Mouse (Mus musculus) hindbrain, embryonic 14.5 days (tissue): ENCODE measurements around the gene Ptprs. TPM values are rescaled to one million over a fixed set of nuclear protein-coding genes. Genes with fewer than 3 reads are reported as not detected.

Source experiments
- ATAC-seq: fragments of 200-750 bp; cut with Nextera tagmentation; 2 replicates; pipeline ENCODE4 v1.8.0; 2017; ENCODE audit warnings: moderate number of reproducible peaks, mild to moderate bottlenecking, moderate TSS enrichment, moderate library complexity; ENCODE audit not compliant: low FRiP score
- DNase-seq: peaks from one replicate; pipeline ENCODE4 v3.0.0-alpha.2; 2015; ENCODE audit warnings: low spot score
- H3K27ac ChIP-seq: fragments of 300-500 bp; sonication (generic); 2 replicates; pipeline ENCODE4 v1.5.1; 2014; ENCODE audit warnings: mild to moderate bottlenecking, moderate library complexity
- H3K27me3 ChIP-seq: fragments of 300-500 bp; sonication (generic); 2 replicates; pipeline ENCODE4 v1.6.1; 2014; ENCODE audit warnings: mild to moderate bottlenecking, low read length, mixed read lengths; ENCODE audit not compliant: control insufficient read depth, insufficient read depth
- H3K36me3 ChIP-seq: fragments of 300-500 bp; sonication (generic); replicated peaks from 2 replicates; pipeline ENCODE4 v1.6.1; 2014; ENCODE audit not compliant: control insufficient read depth, insufficient read depth
- H3K4me1 ChIP-seq: fragments of 300-500 bp; sonication (generic); replicated peaks from 2 replicates; pipeline ENCODE4 v1.6.1; 2014; ENCODE audit warnings: antibody characterized with exemption, low read length, mixed read lengths; ENCODE audit not compliant: control insufficient read depth, insufficient read depth
- H3K4me2 ChIP-seq: fragments of 300-500 bp; sonication (generic); replicated peaks from 2 replicates; pipeline ENCODE4 v1.6.1; 2014; ENCODE audit warnings: mild to moderate bottlenecking, moderate library complexity
- H3K4me3 ChIP-seq: fragments of 300-500 bp; sonication (generic); replicated peaks from 2 replicates; pipeline ENCODE4 v1.5.1; 2014; ENCODE audit warnings: mild to moderate bottlenecking, low read length
- H3K9ac ChIP-seq: fragments of 300-500 bp; sonication (generic); 2 replicates; pipeline ENCODE4 v1.6.1; 2014
- H3K9me3 ChIP-seq: fragments of 300-500 bp; sonication (generic); 2 replicates; pipeline ENCODE4 v1.6.1; 2016; ENCODE audit warnings: low read length; ENCODE audit not compliant: control insufficient read depth
- WGBS: fragments of 180-500 bp; shearing (Covaris S2); extraction: QIAGEN DNeasy Blood & Tissue Kit; methylation state at CpG from one replicate; pipeline ENCODE4 v1.1.7; 2014; 5-methylcytosine and 5-hydroxymethylcytosine counted together
- microRNA-seq: library from miRNA; unstranded; fragments of <30 nt; microRNA quantifications from one replicate; pipeline ENCODE4, GENCODE M21; 2016
- polyA plus RNA-seq: library from polyadenylated mRNA; unstranded; fragments of >200 nt; fragmentation: Nextera tagmentation; extraction: Ambion mirVana; gene quantifications from 2 replicates; pipeline ENCODE4 v1.2.1, GENCODE M21; 2014

The Ptprs gene
- polyA plus RNA-seq, 1 experiment from 2014 or later, result 276 TPM

DNA sequence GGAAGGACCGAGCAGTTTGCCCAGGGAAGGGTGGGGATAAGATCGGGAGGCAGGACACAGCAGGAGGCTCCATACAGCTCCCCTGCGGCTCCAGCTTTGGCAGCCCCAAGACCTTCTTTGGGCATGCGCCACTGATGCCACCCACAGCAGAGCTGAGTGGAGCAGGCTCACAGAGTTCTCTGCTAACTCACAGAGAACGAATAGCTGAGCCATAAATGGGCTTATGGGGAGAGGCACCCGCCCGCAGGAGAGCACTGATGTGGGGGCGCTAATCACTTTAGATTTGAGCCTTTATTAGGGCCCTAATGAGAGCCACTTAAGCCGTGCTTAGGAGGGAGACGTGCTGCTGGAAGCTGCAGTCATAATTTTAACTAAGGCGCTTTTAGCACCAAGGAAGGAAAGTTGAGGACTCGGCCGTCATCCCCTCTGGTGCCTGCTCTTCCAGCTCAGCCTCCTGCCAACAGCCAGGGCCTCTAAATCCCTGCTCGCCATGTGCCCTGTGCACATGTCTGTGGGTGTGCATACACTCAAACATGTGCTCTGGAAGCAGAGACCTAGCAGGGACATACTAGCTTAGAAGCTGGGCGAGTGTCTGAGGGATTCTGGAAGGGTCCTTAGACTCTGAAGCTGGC is 105.1 kb downstream of the Ptprs start:
- no peaks in the 10 kb centered on the region for H3K9me3 ChIP-seq
- H3K4me3 ChIP-seq, result no peak overlapping the region
- H3K27ac ChIP-seq, result 0 out of 2 replicates have a peak overlapping the region, but pooled peaks have one; percentile 29
- ATAC-seq (no peak), DNase-seq (no peak)
- peaks cover 68% of the 10 kb centered on the region for H3K36me3 ChIP-seq
- H3K9ac ChIP-seq, result no peak overlapping the region
- peaks cover 38% of the 10 kb centered on the region for H3K4me1 ChIP-seq
- H3K27me3 ChIP-seq, result no peaks in the 10 kb centered on the region
- H3K4me2 ChIP-seq, result no peak overlapping the region
- 76% methylated on average over 15 of the region's 15 CpGs for WGBS

GRCm38 (mm10) chr17:56370090-56370489 is 106.2 kb downstream of the Ptprs start:
- Histone ChIP-seq H3K9ac (no peak overlapping the region), H3K36me3 (peaks cover 63% of the 10 kb centered on the region), H3K9me3 (no peaks in the 10 kb centered on the region), H3K27ac (no peak overlapping the region), H3K4me3 (no peak overlapping the region), H3K27me3 (no peaks in the 10 kb centered on the region), H3K4me1 (peaks cover 48% of the 10 kb centered on the region), H3K4me2 (no peak overlapping the region)
- ATAC-seq, result no peak
- DNase-seq, result no peak
- WGBS, result 93% methylated on average over 3 of the region's 3 CpGs

GRCm38 (mm10) chr17:56368291-56368790 is 107.9 kb downstream of the Ptprs start:
- 77% methylated on average over 6 of the region's 6 CpGs for WGBS
- no peak for DNase-seq
- peak overlapping the region; percentile 29; the same call in 1 of the 2 replicates for H3K27ac ChIP-seq
- H3K4me3 ChIP-seq, result no peak overlapping the region
- no peak for ATAC-seq
- H3K4me1 ChIP-seq, result peaks cover 40% of the 10 kb centered on the region
- no peaks in the 10 kb centered on the region for H3K9me3 ChIP-seq
- peaks cover 63% of the 10 kb centered on the region for H3K36me3 ChIP-seq
- H3K4me2 ChIP-seq, result no peak overlapping the region
- no peaks in the 10 kb centered on the region for H3K27me3 ChIP-seq
- H3K9ac ChIP-seq, result 0 out of 2 replicates have a peak overlapping the region, but pooled peaks have one; percentile 5

DNA sequence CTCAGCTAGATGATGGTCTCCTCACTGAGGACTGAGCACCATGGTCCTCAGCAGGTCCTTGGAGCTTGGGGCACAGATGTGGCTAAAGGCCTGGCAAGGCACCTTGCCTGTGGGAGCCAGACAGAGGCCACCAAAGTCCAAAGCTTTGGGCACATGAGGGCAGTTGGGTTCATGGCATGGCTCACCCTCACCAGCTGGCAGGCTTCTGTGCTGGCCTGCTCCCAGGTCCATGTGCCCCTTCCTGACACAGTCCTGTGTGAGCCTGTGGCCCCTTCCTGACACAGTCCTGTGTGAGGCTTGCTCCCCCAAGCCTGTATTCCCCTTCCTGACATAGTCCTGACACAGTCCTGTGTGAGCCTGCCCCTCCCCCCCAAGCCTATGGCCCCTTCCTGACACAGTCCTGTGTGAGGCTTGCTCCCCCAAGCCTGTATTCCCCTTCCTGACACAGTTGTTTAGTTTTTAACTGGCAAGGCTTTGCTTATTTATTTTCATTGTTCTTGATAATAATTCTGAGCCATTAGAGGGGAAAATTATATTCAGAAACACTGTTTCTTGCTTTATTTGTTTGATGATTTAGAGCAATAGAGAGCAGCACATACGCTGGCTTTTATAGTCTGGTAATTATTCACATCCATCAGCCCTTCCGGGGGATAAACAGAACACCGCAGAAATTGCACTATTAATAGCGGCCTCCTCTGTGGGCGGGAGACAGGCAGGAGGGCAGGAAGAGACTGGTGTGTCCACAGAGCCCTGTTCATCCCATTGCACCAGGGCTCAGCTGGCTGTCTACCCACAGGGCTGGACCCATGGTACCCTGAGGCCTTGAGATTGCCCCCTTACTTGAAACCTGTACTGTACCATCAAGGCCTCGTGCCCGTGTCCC is 110.3 kb downstream of the Ptprs start:
- Histone ChIP-seq H3K9ac (no peak overlapping the region; the same call in 1 of the 2 replicates), H3K4me1 (peaks cover 32% of the 10 kb centered on the region), H3K9me3 (no peaks in the 10 kb centered on the region), H3K27me3 (no peaks in the 10 kb centered on the region), H3K36me3 (peaks cover 55% of the 10 kb centered on the region), H3K27ac (peak overlapping the region; percentile 71), H3K4me2 (no peak overlapping the region), H3K4me3 (no peak overlapping the region)
- ATAC-seq (peak; percentile 24; the same call in 1 of the 2 replicates), DNase-seq (peak; percentile 50)
- 42% methylated on average over 7 of the region's 7 CpGs for WGBS

Small RNA genes lying within 50 kb of the gene (microRNA-seq; reads per million reads assigned to microRNA genes)
- 4.4 reads per million, percentile 19 among the genes with 10 or more reads in this experiment for gene Mir6977

Other genes with a start within 250 kb of the Ptprs start
- 21.0 and 21.8 TPM in 2 replicates for gene Fem1a, start 219.7 kb downstream of the Ptprs start, polyA plus RNA-seq
- 1.4 and 1.5 TPM in 2 replicates for gene Ticam1, start 199.7 kb downstream of the Ptprs start, polyA plus RNA-seq
- 13.9 and 16.4 TPM in 2 replicates for gene Plin3, start 183.6 kb downstream of the Ptprs start, polyA plus RNA-seq
- not detected in 2 replicates for gene Arrdc5, start 176.2 kb downstream of the Ptprs start, polyA plus RNA-seq
- gene Uhrf1, start 173.2 kb downstream of the Ptprs start, polyA plus RNA-seq, result 14.1 and 15.9 TPM in 2 replicates
- 62.2 and 64.3 TPM in 2 replicates for gene Kdm4b, start 150.4 kb downstream of the Ptprs start, polyA plus RNA-seq
- not detected in 2 replicates for gene Znrf4, start 35.9 kb upstream of the Ptprs start, polyA plus RNA-seq
- gene Gm20219, start 77.9 kb upstream of the Ptprs start, polyA plus RNA-seq, result 0.65 and 1.3 TPM in 2 replicates
- 47.5 and 49.6 TPM in 2 replicates for gene Safb2, start 108.1 kb upstream of the Ptprs start, polyA plus RNA-seq
- 75.7 and 75.8 TPM in 2 replicates for gene Safb, start 108.3 kb upstream of the Ptprs start, polyA plus RNA-seq
- gene 2410015M20Rik, start 133.3 kb upstream of the Ptprs start, polyA plus RNA-seq, result 179 and 193 TPM in 2 replicates
- gene Rpl36, start 136.9 kb upstream of the Ptprs start, polyA plus RNA-seq, result 1,005 and 1,263 TPM in 2 replicates
- 45.0 and 45.4 TPM in 2 replicates for gene Lonp1, start 150.4 kb upstream of the Ptprs start, polyA plus RNA-seq
- 1.2 and 1.5 TPM in 2 replicates for gene Catsperd, start 151.7 kb upstream of the Ptprs start, polyA plus RNA-seq
- 91.8 and 101 TPM in 2 replicates for gene Ranbp3, start 196.8 kb upstream of the Ptprs start, polyA plus RNA-seq
- 577 and 678 TPM in 2 replicates for gene Ndufa11, start 241.3 kb upstream of the Ptprs start, polyA plus RNA-seq
- gene Vmac, start 241.5 kb upstream of the Ptprs start, polyA plus RNA-seq, result 15.9 and 22.9 TPM in 2 replicates